Mouse (Mus musculus): Measurements from ENCODE around the gene Ing5.
"Not testable (repeated sequence)": the region's sequence is repeated elsewhere in the genome, so short reads cannot be mapped to it uniquely, and the experiment has no call there.

Gene Ing5

GRCm38 (mm10) chr1:93810011-93810410, 6.2 kb downstream of the Ing5 start:
- no peak for DNase-seq (ENCODE audit: extremely low spot score, low spot score)

- DNase-seq (ENCODE audit: extremely low spot score, low spot score), result no peak
Measured at GRCm38 (mm10) chr1:93811495-93812039, 7.8 kb downstream of the Ing5 start.

GRCm38 (mm10) chr1:93817823-93818532, 14.2 kb downstream of the Ing5 start:
- DNase-seq (ENCODE audit: extremely low spot score, low spot score), result no peak

GRCm38 (mm10) chr1:93818722-93819121, 15.0 kb downstream of the Ing5 start:
- no peak for DNase-seq (ENCODE audit: extremely low spot score, low spot score)

GRCm38 (mm10) chr1:93823796-93824495, 20.2 kb downstream of the Ing5 start:
- DNase-seq (ENCODE audit: extremely low spot score, low spot score), result no peak

GRCm38 (mm10) chr1:93824609-93825008, 20.8 kb downstream of the Ing5 start, which contains the start of gene D2hgdh:
Gene D2hgdh (plus strand): TSS chr1:93824909.
- DNase-seq (ENCODE audit: extremely low spot score, low spot score), result no peak

GRCm38 (mm10) chr1:93825105-93825674, 21.4 kb downstream of the Ing5 start:
- peak; percentile 92 for DNase-seq (ENCODE audit: extremely low spot score, low spot score)

- DNase-seq (ENCODE audit: extremely low spot score, low spot score), result peak; percentile 24
Measured at GRCm38 (mm10) chr1:93825771-93826539, 22.2 kb downstream of the Ing5 start.

- no peak for DNase-seq (ENCODE audit: extremely low spot score, low spot score)
Measured at GRCm38 (mm10) chr1:93826540-93826835, 22.7 kb downstream of the Ing5 start.

- not testable (repeated sequence) for DNase-seq (ENCODE audit: extremely low spot score, low spot score)
Measured at GRCm38 (mm10) chr1:93832754-93833360, 29.1 kb downstream of the Ing5 start.

GRCm38 (mm10) chr1:93834671-93835150, 30.9 kb downstream of the Ing5 start:
- DNase-seq (ENCODE audit: extremely low spot score, low spot score), result no peak

- no peak for DNase-seq (ENCODE audit: extremely low spot score, low spot score)
Measured at GRCm38 (mm10) chr1:93835211-93835610, 31.4 kb downstream of the Ing5 start.

GRCm38 (mm10) chr1:93835876-93836531, 32.2 kb downstream of the Ing5 start:
- DNase-seq (ENCODE audit: extremely low spot score, low spot score), result no peak

GRCm38 (mm10) chr1:93836532-93836913, 32.8 kb downstream of the Ing5 start:
- no peak for DNase-seq (ENCODE audit: extremely low spot score, low spot score)

GRCm38 (mm10) chr1:93837335-93837734, 33.6 kb downstream of the Ing5 start:
- no peak for DNase-seq (ENCODE audit: extremely low spot score, low spot score)

- DNase-seq (ENCODE audit: extremely low spot score, low spot score), result not testable (repeated sequence)
Measured at GRCm38 (mm10) chr1:93838569-93838968, 34.8 kb downstream of the Ing5 start.

- not testable (repeated sequence) for DNase-seq (ENCODE audit: extremely low spot score, low spot score)
Measured at GRCm38 (mm10) chr1:93845766-93846366, 42.1 kb downstream of the Ing5 start.

- not testable (repeated sequence) for DNase-seq (ENCODE audit: extremely low spot score, low spot score)
Measured at GRCm38 (mm10) chr1:93855790-93856189, 52.0 kb downstream of the Ing5 start.

GRCm38 (mm10) chr1:93857370-93857769, 53.6 kb downstream of the Ing5 start:
- no peak for DNase-seq (ENCODE audit: extremely low spot score, low spot score)

- no peak for DNase-seq (ENCODE audit: extremely low spot score, low spot score)
Measured at GRCm38 (mm10) chr1:93857991-93858390, 54.2 kb downstream of the Ing5 start.

All from neural tube, embryonic 10.5 days (tissue).